Mouse (Mus musculus) ES-Bruce4 (cell line): ENCODE measurements at regions not wholly inside any gene's neighbourhood (a gene's known extent, or its start where the extent isn't known, plus 50 kb on each side); places are given as distances from the start of the nearest gene placed in this dataset.
"Not testable (repeated sequence)": the region's sequence is repeated elsewhere in the genome, so short reads cannot be mapped to it uniquely, and the experiment has no call there.

ENCODE experiments used
- CTCF ChIP-seq: IDR thresholded peaks from one replicate; pipeline ENCODE4 v1.8.1; 2011; ENCODE audit warnings: low read depth, low read length
- EP300 ChIP-seq: IDR thresholded peaks from 2 replicates; pipeline ENCODE4 v1.6.1; 2011; ENCODE audit warnings: low read depth, low read length; ENCODE audit not compliant: insufficient read depth

DNA sequence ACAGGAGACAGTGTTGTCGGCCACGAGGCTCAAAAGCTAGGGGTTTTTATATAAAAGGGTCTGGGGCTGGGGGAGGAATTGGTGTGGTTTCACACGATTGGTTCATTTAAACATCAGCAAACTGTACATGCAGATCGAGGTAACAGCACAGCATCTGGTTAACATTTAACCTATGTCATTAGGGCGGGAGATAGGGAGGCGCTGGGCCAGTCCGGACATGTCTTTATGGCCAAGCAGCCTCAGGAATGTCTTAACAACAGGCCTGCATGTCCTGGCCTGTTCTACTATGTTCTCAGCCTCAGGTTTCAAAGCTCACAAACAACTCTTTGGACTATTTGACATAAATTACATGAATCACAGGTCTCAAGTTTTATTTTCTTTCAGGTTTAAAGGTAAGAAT, 62.9 kb upstream of the Dpp6 start:
- not testable (repeated sequence) for TF ChIP-seq EP300, CTCF
